Mouse (Mus musculus) midbrain, embryonic 14.5 days (tissue): ENCODE measurements around the gene Raver2. TPM values are rescaled to one million over a fixed set of nuclear protein-coding genes. Genes with fewer than 3 reads are reported as not detected.

Experiments
- ATAC-seq: fragments of 200-750 bp; cut with Nextera tagmentation; 2 replicates; pipeline ENCODE4 v1.8.0; 2017; ENCODE audit warnings: moderate number of reproducible peaks, moderate library complexity; ENCODE audit not compliant: low FRiP score, low TSS enrichment
- DNase-seq: peaks from one replicate; pipeline ENCODE4 v3.0.0-alpha.2; 2015
- H3K27ac ChIP-seq: fragments of 300-500 bp; sonication (generic); replicated peaks from 2 replicates; pipeline ENCODE4 v1.5.1; 2014; ENCODE audit warnings: mild to moderate bottlenecking, low read depth, low read length, moderate library complexity
- H3K27me3 ChIP-seq: fragments of 300-500 bp; sonication (generic); 2 replicates; pipeline ENCODE4 v1.6.1; 2014; ENCODE audit warnings: low read length, control low read depth, mixed read lengths; ENCODE audit not compliant: control insufficient read depth, insufficient read depth
- H3K36me3 ChIP-seq: fragments of 300-500 bp; sonication (generic); 2 replicates; pipeline ENCODE4 v1.6.1; 2014; ENCODE audit warnings: low read length, control low read depth; ENCODE audit not compliant: control insufficient read depth, insufficient read depth
- H3K4me1 ChIP-seq: fragments of 300-500 bp; sonication (generic); 2 replicates; pipeline ENCODE4 v1.6.1; 2014; ENCODE audit warnings: mild to moderate bottlenecking, antibody characterized with exemption, low read length, control low read depth; ENCODE audit not compliant: control insufficient read depth, insufficient read depth
- H3K4me2 ChIP-seq: fragments of 300-500 bp; sonication (generic); 2 replicates; pipeline ENCODE4 v1.6.1; 2014; ENCODE audit warnings: mild to moderate bottlenecking, low read length, moderate library complexity
- H3K4me3 ChIP-seq: fragments of 300-500 bp; sonication (generic); replicated peaks from 2 replicates; pipeline ENCODE4 v1.5.1; 2014; ENCODE audit warnings: low read depth, low read length
- H3K9ac ChIP-seq: fragments of 300-500 bp; sonication (generic); replicated peaks from 2 replicates; pipeline ENCODE4 v1.6.1; 2014; ENCODE audit warnings: mild to moderate bottlenecking, low read length, moderate library complexity
- H3K9me3 ChIP-seq: fragments of 300-500 bp; sonication (generic); 2 replicates; pipeline ENCODE4 v1.6.1; 2016; ENCODE audit warnings: low read length, control low read depth, mixed read lengths; ENCODE audit not compliant: control insufficient read depth
- WGBS: fragments of 180-500 bp; shearing (Covaris S2); extraction: QIAGEN DNeasy Blood & Tissue Kit; methylation state at CpG from one replicate; pipeline ENCODE4 v1.1.7; 2014; 5-methylcytosine and 5-hydroxymethylcytosine counted together
- polyA plus RNA-seq: library from polyadenylated mRNA; unstranded; fragments of >200 nt; fragmentation: Nextera tagmentation; extraction: Ambion mirVana; gene quantifications from 2 replicates; pipeline ENCODE4 v1.2.1, GENCODE M21; 2014

Gene Raver2
- polyA plus RNA-seq, 1 experiment from 2014 or later = 5.8 TPM

DNA sequence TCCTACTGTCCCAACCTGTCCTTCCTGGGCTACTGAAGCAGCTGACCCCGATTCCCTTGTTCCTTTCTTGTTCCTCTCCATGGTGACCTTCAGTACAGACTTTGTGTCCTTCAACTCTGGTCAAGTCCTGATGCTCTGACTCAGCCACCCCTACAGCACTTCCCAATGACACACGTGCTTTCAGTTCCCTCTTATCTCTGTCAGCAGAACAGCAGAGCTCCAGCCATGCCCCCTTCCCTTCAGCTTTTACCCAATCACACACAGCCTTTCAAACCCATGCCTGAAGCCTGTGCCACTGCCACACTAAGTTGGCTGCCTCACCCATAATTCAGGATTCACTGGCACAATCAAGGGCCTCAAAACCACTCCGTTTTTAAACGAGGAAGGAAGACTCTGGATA is 86.8 kb downstream of the Raver2 start:
- WGBS = 82% methylated on average over 4 of the region's 4 CpGs

DNA sequence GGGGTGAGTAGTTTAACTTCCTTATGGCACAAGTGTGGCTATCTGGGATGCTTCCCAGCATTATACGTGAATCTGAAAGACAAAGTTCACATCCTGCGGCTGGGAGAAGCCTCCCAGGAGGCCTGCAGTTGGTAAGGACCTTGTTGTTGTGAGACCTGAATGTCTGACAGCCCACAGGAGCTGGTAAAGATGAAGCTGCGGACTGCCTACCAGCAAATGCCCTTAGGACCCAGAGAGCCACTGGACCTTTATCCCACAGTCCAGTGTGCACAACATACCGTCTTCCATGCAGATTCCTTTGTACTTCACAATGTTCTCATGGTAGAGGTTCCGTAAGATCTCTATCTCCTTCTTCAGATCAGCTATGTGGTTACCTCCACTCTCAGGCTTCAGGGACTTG is 88.7 kb downstream of the Raver2 start:
- H3K36me3 ChIP-seq = peaks cover 68% of the 10 kb centered on the region
- H3K27me3 ChIP-seq = no peaks in the 10 kb centered on the region
- no peak overlapping the region for H3K27ac ChIP-seq
- H3K9ac ChIP-seq = no peak overlapping the region
- 94% methylated on average over 5 of the region's 5 CpGs for WGBS
- H3K4me3 ChIP-seq = no peak overlapping the region
- no peak for DNase-seq
- ATAC-seq = no peak
- H3K4me1 ChIP-seq = no peaks in the 10 kb centered on the region
- no peak overlapping the region for H3K4me2 ChIP-seq
- no peaks in the 10 kb centered on the region for H3K9me3 ChIP-seq

More for the DNA sequence above, 86.8 kb downstream of the Raver2 start:
- no peak overlapping the region for H3K9ac ChIP-seq
- H3K36me3 ChIP-seq = peaks cover 66% of the 10 kb centered on the region
- H3K4me2 ChIP-seq = no peak overlapping the region
- no peaks in the 10 kb centered on the region for H3K4me1 ChIP-seq
- ATAC-seq = no peak
- H3K27me3 ChIP-seq = no peaks in the 10 kb centered on the region
- H3K27ac ChIP-seq = no peak overlapping the region
- H3K4me3 ChIP-seq = no peak overlapping the region
- no peak for DNase-seq
- no peaks in the 10 kb centered on the region for H3K9me3 ChIP-seq

DNA sequence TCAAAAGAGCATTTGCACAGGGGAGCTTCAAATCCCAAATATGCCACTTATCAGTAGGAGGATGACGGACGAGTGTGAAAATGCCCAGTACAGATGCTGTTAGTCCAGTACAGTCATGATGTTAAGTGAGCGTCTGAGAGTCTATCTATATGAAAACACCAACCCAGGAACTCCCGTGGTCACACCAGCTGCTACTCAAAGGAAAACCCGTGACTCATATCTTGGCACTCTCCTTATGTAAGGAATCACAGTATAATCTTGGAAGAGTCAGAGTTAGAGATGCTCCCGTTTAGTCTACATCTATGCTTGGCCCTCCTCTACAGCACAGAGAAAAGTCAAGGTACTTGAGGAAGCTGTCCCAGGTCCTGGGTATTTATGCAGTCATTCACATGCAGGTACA is 89.5 kb downstream of the Raver2 start:
- ATAC-seq = no peak

DNA sequence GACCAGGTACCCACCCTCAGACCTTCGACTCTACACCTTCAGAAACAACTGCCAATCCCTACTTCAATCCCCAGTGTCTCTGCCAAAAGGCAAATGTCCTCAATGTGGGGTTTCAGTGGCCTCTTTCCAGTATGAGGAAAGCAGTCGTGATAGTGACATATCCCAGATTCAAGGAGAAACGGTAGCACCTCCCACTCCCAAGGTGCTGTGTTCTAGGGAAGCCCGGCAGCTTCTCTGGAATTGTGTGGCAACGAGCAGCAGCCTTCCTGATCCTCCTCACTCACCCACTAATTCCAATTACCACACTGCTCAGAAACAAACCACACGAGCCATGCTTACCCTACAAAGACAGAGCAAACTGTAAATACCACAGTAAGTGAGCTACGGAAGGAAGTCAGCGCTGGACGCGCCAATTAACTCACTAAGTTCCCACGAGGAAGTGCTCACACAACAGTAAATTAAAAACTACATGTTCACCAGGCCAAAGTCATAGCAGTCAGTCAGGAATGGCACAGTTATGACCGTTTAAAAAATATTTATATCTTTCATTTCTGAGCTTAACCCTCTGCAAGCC is 90.5 kb downstream of the Raver2 start:
- DNase-seq = no peak
- H3K4me2 ChIP-seq = no peak overlapping the region
- H3K9ac ChIP-seq = no peak overlapping the region
- peaks cover 66% of the 10 kb centered on the region for H3K36me3 ChIP-seq
- 82% methylated on average over 12 of the region's 12 CpGs for WGBS
- H3K27ac ChIP-seq = no peak overlapping the region
- H3K4me3 ChIP-seq = no peak overlapping the region
- H3K9me3 ChIP-seq = no peaks in the 10 kb centered on the region
- no peaks in the 10 kb centered on the region for H3K27me3 ChIP-seq
- H3K4me1 ChIP-seq = no peaks in the 10 kb centered on the region
- ATAC-seq = no peak

More for the DNA sequence above, 89.5 kb downstream of the Raver2 start:
- Histone ChIP-seq H3K9ac (no peak overlapping the region), H3K36me3 (peaks cover 67% of the 10 kb centered on the region), H3K4me1 (no peaks in the 10 kb centered on the region), H3K4me3 (no peak overlapping the region), H3K27me3 (no peaks in the 10 kb centered on the region), H3K9me3 (no peaks in the 10 kb centered on the region), H3K4me2 (no peak overlapping the region), H3K27ac (no peak overlapping the region)
- DNase-seq = no peak
- WGBS = 93% methylated on average over 6 of the region's 6 CpGs

DNA sequence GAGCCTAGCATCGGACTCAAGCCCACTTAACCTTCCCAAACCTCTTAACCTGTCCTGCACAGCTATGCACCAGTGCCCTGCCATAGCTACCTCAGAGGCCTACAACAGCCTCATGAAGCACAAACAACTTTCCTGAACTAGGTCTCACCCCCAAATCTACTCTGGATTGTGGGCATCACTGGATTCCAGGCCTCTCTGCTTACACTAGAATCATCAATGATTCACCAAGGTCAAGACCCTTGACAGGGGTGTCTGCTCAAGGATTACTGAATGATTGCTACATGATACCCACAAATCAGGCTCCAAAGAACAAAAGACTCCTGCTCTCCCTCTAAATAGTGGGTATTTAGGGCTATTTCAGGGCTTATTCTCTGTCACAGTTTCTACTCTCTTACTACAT is 92.0 kb downstream of the Raver2 start:
- no peak overlapping the region for H3K27ac ChIP-seq
- H3K36me3 ChIP-seq = peaks cover 57% of the 10 kb centered on the region
- no peak overlapping the region for H3K4me3 ChIP-seq
- H3K4me2 ChIP-seq = no peak overlapping the region
- no peaks in the 10 kb centered on the region for H3K4me1 ChIP-seq
- DNase-seq (no peak), ATAC-seq (no peak)
- no peaks in the 10 kb centered on the region for H3K27me3 ChIP-seq
- H3K9me3 ChIP-seq = no peaks in the 10 kb centered on the region
- no peak overlapping the region for H3K9ac ChIP-seq
- 89% methylated on average over 1 of the region's 1 CpGs for WGBS

DNA sequence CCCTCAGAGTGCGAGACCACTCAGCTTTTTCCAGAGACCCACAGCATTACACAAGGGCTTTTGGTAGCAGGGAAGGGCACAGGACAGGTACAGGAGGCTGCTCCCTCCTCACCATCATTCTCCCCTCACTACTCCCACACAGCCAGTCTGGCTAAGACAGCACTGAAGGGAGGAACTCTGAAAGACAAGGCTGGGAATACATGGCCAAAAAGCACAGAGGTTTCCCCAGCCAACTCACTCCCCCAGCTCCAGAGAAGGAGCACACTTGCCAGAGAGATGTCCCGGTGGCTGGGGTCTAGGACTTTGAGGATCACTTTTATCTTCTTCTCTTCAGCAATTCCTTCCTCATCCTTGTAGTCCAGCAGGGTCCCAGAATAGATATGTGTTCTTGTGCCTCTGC is 95.4 kb downstream of the Raver2 start:
- Histone ChIP-seq H3K4me1 (no peaks in the 10 kb centered on the region), H3K27me3 (no peaks in the 10 kb centered on the region), H3K36me3 (peaks cover 34% of the 10 kb centered on the region), H3K4me3 (no peak overlapping the region), H3K27ac (no peak overlapping the region), H3K9me3 (no peaks in the 10 kb centered on the region), H3K9ac (no peak overlapping the region), H3K4me2 (no peak overlapping the region)
- whole genome bisulfite sequencing = 94% methylated on average over 2 of the region's 2 CpGs
- DNase-seq (no peak), ATAC-seq (no peak)

DNA sequence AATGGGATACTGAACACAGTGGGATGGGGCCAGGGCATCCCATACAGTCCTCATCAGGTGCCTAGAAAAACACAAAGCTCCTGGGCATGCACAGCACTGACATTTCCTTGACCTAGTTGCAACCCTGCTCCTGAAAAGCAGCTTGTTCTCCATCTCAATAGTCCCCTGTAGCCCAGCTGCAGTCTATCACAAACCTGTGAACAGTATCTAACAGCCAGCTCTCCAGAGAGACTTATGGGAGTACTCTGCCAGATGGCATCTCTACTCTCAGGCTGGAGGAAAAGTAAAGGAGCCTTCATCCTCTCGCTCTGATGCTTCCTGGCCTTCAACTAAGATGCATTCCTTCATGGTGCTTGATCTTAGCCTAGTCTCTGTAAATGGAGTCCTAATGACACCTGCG is 95.9 kb downstream of the Raver2 start:
- Histone ChIP-seq H3K27me3 (no peaks in the 10 kb centered on the region), H3K9ac (no peak overlapping the region), H3K36me3 (peaks cover 35% of the 10 kb centered on the region), H3K9me3 (no peaks in the 10 kb centered on the region), H3K4me1 (no peaks in the 10 kb centered on the region), H3K4me3 (no peak overlapping the region), H3K4me2 (no peak overlapping the region), H3K27ac (no peak overlapping the region)
- 95% methylated on average over 2 of the region's 2 CpGs for WGBS
- DNase-seq (no peak), ATAC-seq (no peak)

DNA sequence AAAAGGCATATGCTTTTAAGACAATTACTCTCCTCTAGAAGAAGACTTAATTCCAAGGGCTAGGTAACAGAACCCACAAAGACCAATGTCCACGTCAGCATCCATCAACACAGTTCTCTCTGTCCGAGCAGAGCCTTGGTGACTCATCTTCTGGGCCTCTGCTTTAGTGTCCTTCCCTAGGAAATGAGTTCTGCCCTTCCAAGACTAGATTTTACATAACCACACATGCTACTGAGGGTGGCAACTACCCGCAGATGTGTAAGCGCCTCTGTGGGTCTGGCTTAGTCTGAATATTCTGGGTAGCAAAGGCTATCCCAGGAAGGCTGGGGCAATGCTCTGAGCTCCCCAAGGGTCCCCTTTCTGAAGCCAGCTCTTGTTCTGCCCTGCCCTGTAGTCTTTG is 97.0 kb downstream of the Raver2 start:
- Histone ChIP-seq H3K4me3 (no peak overlapping the region), H3K27ac (no peak overlapping the region), H3K36me3 (peaks cover 39% of the 10 kb centered on the region; the same call in 1 of the 2 replicates), H3K4me2 (no peak overlapping the region), H3K9ac (no peak overlapping the region), H3K4me1 (no peaks in the 10 kb centered on the region), H3K9me3 (no peaks in the 10 kb centered on the region), H3K27me3 (no peaks in the 10 kb centered on the region)
- no peak for ATAC-seq
- 91% methylated on average over 4 of the region's 4 CpGs for WGBS
- DNase-seq = no peak

DNA sequence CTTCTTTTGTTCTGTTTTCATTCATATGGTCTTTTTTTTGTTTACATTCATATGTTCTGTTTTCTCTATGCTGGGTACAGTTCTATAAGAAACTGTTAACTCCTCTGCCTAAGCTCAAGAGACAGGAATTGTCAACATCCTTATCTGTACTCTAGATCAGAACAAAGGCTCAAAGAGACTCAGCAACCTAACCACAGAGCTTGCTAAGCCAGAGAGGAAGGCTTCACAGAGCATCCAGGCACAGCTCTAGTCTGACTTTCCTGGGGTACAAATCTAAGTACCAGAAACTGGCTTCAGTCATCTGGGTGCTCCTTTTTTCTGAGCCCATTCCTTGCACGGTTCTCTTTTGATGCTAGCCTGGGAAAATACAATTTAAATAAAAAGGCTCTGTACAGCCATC is 99.0 kb downstream of the Raver2 start:
- ATAC-seq = no peak

More for the DNA sequence above, 99.0 kb downstream of the Raver2 start:
- H3K4me2 ChIP-seq = no peak overlapping the region
- no peaks in the 10 kb centered on the region for H3K4me1 ChIP-seq
- H3K4me3 ChIP-seq = no peak overlapping the region
- H3K36me3 ChIP-seq = peaks cover 37% of the 10 kb centered on the region; the same call in 1 of the 2 replicates
- WGBS = 74% methylated on average over 1 of the region's 1 CpGs
- H3K9ac ChIP-seq = no peak overlapping the region
- no peaks in the 10 kb centered on the region for H3K27me3 ChIP-seq
- no peak overlapping the region for H3K27ac ChIP-seq
- H3K9me3 ChIP-seq = no peaks in the 10 kb centered on the region
- DNase-seq = no peak
